Mouse (Mus musculus) kidney, adult 2 months (tissue): Measurements from ENCODE around the gene Prkn.

Experiments
- CTCF ChIP-seq: fragments of 200-500 bp; conservative IDR thresholded peaks from 2 replicates; pipeline ENCODE4 v1.5.1; 2011; ENCODE audit warnings: low read depth, mild to moderate bottlenecking, control low read depth, low read length, moderate library complexity, mixed read lengths; ENCODE audit not compliant: insufficient read depth, insufficient read length
- POLR2A ChIP-seq: fragments of 200-500 bp; IDR thresholded peaks from one replicate; pipeline ENCODE4 v1.6.1; 2011; ENCODE audit warnings: low read depth, low read length, control low read depth

DNA sequence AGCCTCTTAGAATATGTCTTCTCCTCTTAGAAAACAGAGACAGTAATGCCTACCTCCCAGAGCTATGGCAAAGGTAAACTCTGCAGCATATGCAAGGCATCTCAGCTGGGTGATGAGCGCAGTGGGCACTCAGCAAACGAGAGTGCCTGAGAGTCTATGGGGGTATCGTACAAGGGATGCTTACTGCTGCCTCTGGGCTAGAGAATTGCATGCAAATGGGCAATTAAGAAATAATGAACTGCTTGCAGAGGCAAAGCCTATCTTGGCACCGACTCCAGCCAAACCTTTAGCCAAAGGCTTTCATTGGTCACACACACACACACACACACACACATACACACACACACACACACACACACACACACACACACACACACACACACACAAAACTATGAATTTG is 290.7 kb downstream of the Prkn start:
- TF ChIP-seq POLR2A (no peak), CTCF (no peak)
